Mouse (Mus musculus): ENCODE results near the gene Tmem171.

The Tmem171 gene

DNA sequence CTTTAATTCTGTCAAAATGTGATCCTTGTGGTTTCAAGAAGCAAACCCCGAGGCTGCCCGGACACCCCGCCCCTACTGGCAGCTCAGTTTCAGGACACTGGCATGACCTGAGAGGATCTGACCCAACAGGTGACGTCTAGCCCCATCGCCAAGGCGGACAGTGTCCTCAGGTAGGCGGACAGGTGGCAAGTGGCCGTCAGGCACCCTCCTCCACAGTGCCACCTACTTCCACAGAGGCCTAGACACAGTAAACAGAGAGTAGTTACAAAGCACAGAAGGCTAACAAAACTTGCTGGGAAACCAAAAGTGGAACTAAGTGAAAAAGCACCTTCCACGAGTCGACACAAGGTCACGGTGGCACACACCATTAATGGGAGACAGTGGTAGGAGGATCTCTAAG, 1.3 kb downstream of the Tmem171 start:
- DNase-seq (ENCODE audit: low read depth, low spot score) = no peak

DNA sequence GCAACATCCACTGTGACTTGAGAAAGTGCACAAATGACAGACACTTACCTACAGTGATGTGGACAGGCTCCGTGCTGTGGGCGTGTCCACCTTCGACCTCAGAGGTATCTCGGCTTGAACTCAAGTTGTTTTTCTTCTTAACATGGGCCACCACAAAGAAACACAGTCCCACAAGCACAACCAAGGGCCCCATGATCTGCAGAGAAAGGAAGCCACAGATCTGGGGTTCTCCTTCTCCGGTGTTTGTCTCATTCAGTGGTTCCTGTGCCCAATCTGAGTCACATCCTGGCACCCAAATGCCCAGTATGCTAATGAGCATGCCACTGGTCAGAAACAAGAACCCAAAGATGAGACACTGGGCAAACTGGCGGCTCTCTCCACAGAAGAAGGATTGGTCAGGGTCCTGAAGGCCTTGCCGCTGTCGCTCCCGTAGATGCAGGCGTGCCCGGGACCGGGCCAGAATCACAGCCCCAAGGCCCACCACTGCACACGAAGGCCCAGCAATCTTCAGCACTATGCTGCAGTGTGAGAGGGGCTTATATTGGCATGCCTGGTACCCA, 2.6 kb downstream of the Tmem171 start:
- no peak for DNase-seq (ENCODE audit: low read depth, low spot score)

DNA sequence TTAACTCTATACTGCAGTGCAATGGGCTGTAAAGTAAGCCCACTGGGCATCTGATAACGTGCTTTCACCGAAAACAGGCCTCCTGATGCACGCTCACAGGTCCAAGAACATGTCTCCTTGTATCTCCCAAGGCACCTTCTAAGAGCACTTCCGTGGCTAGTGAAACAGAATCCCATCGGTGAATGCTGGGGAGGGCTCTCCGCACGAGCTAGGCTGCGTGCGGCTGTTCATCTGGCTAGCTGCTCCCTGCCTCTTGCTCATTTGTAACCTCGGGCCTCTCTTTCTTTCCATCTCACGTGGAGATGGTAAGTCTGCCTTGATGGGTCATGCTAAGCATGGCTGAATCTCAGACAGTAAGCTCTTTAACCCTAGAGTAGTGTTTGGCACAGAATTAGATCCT, 3.7 kb downstream of the Tmem171 start:
- DNase-seq (ENCODE audit: low read depth, low spot score) = no peak

DNA sequence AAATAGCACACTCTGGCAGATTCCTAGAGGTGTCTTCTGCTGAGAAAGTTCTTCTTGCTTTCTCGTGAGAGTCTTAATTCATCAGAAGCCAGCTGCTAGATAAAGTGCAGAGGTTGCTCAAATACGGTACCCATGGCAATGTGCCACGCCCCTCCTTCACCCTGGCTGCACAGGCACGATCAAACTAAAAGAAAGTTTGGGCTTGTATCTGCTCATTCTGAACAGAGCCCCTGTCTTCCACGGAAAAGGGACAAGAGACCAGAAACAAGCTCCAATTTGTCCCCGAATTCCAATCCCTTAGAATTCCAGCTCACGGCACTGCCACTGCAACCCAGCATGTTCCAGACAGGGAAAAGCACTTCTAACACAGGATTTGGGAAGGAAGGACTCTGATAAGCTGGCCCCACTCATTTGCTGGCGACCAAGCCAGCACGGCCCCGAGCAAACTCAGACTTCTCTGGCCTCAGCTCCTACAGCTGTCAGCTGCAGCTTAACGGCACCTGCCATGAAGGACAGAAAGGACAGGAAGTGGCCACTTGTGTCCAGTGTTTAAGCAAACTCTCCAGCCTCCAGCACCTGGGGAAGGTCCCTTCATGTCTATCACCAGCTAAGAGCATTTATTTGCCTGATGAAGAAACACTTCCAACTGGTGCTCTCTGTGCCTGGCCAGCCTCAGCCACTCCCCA, 4.9 kb downstream of the Tmem171 start:
- DNase-seq (ENCODE audit: low read depth, low spot score) = no peak

DNA sequence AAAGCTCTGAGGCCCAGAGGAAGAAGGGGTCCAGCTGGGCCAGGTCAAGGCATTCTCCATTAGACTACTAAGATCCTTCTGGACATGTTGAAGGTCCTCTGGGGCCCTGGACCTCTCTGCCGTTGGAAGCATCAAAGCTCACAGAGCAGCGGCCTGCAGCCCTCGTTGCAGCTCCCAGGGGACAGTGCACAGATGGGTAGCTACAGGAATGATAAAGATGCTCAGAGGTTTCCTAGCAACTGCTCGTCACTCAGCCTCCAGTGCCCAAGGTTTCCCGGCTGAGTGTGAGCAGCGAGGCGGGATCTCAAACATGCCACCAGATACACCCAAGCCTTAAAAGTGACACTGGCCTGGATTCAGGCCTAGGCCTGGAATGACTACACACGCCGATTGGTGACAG, 6.7 kb downstream of the Tmem171 start:
- peak; percentile 3 for DNase-seq (ENCODE audit: low read depth, low spot score)

DNA sequence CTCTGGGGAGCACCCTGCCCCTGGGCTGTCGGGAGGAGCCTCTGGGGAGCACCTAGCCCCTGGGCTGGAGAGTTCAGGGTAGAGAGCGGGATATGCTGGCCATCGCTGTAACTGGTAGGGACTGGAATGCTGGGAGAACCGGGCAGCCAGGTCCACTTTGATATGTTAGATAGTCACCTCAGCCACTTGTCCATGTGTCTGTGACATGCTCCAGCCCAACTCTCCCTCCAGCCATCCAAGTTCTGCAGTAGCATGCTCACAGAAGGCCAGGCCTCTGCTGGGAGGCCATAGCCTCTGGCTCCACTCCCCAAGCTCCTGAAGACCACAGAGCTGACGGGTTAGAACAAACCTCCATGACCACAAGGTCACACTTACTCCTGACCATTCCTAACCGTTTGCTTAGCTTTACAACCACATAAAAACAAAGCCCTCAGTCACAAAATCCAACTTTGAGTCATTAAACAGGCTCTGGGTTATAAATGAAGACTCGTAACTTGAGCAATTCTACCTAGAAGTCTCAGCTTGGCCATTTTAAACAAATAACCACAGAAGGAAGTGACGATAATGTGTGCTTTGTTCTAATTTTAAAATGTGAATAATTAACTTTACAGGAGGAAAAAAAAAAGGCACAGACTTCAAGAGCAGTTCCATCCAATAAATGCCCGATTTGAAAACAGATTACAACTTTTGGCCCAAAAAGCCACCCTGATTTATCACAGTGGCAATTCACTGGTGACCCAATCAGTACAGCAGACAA, 10.3 kb downstream of the Tmem171 start:
- no peak for DNase-seq (ENCODE audit: low read depth, low spot score)

DNA sequence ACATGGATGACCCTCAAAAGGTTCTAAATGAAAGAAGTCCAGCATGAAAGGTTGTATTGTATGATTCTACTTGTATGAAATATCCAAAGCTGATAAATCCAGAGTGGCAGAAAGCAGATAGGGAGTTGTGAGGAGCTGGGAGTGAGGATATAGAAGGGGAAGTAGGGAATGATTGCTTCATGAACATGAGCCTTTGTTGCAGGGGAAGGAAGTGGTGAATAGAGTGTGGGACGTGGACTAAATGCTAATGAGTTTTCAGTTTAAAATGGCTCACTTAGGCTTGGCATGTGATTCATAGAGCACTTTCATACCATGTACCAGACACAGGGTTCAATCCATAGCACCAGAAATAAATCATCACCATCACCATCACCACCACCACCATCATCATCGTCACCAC, 11.2 kb downstream of the Tmem171 start:
- DNase-seq (ENCODE audit: low read depth, low spot score) = no peak

DNA sequence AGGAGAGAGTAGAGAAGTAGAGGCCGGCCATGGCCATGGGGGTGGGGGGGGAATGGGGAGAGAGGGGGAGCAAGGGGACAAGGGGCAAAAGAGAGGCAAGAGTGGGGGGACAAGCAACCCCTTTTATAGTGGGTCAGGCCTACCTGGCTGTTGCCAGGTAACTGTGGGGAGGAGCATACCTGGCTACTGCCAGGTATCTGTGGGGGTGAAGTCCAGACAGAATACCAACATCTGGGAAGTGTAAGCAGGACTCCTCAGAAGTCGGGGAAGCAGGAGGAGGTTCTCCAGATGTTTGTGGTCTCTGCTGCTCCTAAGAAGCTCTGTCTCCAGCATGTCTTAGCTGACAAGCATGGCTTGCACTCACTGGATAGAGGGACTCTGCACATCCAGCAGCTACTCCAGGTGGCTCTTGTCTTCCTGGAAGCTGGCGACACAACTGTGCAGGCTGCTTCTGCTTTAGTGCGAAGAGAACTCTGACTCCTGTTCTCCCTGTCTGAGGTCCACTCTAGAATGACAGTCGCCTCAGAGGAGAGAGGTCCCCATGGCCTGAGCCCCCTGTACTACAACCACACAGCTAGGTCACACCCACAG, 14.1 kb downstream of the Tmem171 start:
- no peak for DNase-seq (ENCODE audit: low read depth, low spot score)

DNA sequence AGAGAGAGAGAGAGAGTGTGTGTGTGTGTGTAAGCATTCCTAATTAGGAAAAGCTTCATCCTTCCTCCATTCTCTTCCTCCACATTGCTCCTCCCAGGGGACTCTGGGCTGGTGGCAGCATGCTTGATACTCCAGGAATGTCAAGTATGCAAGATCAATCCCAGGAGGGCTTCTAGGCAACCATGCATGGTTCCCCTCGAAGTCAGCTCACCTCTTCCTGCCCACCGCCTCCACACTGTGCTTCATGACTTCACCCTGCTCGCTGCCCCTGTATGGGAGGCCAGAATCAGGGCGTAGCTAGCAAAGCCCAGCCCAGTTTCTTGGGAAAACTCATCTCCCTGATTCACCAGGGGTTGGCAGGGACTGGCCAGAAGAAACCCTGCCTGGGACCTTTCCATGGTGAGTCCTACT, 15.0 kb downstream of the Tmem171 start:
- DNase-seq (ENCODE audit: low read depth, low spot score) = no peak

DNA sequence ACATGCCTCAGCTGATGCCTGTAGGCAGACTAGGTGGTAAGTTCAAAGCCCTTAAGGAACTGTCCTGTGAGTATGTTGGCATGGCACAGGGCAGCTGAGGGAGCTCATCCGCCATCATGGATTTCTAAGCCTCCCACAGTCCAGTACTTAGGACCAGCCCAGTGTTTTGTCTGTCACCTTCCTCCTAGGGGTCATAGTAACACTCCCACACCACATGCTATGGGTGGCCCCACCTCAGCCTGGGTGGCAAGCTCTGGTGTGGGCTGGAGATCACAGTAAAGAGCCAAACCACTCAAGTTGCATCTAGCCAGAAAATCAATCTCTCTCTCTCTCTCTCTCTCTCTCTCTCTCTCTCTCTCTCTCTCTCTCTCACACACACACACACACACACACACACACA, 15.4 kb downstream of the Tmem171 start:
- DNase-seq (ENCODE audit: low read depth, low spot score) = no peak

DNA sequence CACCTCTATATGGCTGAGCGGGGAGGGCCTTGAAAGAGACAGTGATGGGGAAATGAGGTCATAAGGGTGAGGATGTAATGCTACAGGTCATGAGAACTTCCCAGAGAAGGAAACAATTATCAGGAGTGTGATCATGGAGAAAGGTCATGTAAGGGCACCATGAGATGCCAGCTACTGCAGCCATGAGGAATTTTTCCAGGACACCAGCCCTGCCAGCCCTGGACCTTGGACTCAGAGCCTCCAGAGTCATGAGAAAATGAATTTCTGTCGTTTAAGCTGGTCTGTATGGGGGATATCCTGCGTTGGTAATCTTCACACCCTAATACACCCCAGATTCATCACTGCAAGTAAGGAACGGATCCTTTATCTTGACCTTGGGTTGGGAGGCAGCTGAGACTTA, 20.7 kb downstream of the Tmem171 start:
- no peak for DNase-seq (ENCODE audit: low read depth, low spot score)

DNA sequence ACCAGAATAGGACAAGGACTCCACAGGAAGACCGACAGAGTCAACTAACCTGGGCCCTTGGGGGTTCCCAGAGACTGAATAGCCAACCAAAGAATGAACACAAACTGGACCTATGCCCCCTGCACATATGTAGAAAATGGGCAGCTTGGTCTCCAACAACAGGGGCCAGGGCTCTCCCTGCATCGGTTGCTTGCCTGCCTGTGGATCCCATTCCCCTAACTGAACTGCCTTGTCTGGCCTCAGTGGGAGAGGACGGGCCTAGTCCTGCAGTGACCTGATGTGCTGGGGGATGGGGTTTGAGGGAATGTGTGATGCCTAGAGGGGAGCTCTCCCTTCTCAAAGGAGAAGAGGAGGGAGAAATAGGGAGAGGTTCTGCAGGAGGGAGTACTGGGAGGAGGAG, 25.3 kb downstream of the Tmem171 start:
- DNase-seq (ENCODE audit: low read depth, low spot score) = no peak

DNA sequence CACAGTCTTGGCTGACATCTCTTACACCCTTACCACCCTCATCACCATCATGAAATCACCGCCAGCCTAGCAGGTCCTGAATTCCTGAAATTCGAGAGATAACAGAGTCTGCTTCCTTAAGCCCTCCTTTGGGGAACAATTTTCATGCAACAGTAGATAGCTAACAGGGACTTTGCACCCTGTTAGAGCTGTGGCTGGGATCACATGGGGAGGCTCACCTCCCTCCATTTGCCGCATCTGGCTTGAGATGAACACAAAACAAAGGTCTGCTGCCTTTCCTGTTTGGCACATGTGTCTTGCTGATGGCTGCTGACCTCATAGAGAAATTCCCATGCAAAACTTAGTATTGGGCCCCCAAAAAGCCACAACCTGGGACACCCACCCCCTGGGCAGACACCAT, 27.3 kb downstream of the Tmem171 start:
- DNase-seq (ENCODE audit: low read depth, low spot score) = no peak

DNA sequence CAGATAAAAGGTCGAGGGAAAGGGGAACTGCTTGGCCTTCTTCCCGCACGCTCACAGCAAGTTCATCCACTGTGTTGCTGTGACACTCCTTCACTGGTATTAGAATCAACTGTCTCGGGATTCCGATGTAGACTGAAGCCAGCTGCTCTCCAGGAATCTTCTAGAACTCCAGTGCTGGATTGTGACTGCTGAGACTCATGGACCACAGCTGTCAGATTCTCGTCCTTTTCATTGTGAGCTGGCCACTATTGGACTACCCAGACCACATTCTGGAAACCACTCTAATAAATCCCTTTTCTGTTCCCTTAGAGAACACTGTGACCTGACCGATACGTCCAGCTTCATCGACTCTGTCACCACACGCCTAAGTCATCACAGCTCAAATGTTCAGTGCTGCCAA, 29.4 kb downstream of the Tmem171 start:
- DNase-seq (ENCODE audit: low read depth, low spot score) = no peak

DNA sequence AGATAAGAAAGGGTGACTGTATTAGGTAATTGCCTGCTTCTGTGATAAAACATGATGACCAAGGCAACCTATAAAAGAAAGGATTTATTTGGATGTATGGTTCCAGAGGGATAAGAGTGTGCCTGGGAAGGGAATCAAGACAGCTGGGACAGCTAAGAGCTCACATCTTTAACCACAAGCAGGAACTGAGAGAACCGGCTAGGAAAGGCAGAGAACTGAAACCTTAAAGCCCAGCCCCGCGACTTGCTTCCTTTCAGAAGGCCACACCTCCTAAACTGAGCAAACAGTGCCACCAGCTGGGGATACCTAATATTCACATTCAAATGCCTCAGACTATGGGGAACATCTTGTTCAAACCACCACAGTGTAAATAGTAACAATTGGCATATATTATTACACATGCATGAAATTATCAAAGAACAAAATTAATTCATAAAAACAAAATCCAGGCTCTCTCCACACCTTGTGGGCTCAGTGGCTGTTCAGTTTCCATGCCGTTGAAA, 32.4 kb downstream of the Tmem171 start:
- DNase-seq (ENCODE audit: low read depth, low spot score) = no peak

DNA sequence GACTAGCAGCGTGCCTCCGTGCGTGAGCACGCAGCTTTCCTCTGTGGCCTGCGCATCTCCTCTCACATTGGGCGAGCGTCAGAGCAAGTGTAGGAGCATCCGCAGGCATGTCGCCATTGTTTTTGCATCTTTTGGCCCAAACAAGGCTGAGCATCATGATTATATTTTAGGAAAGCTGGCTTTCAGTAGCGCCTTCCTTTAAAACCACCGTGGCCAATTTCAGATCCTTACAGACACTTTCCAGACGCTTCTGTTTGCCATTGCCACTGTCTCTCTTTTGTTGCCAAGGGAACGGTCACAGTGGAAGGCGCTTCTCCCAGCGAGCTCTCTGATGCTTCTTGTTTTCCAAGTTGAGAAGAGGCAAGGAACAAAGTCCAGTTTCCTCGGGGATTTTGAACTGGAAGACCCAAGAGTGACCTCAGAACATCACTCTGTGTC, 38.6 kb downstream of the Tmem171 start:
- DNase-seq (ENCODE audit: low read depth, low spot score) = peak; percentile 45

DNA sequence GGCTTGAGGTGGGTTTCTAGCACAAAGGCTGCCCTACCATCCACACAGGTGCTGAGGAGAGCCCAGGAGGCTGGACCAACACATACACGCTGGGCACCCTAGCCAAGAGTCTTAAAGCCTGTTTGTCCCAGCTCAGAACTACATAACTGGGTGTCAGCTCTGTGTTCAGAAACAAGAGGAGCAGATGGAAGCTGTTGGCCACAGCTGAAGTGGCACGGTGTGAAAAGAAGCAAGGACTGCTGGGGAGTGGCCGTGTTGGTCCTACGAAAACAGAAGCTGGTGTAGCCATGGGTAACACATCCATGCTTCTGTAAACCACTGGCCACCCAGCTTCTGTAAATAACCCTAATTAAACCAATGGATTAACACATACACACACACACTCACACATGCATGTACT, 39.3 kb downstream of the Tmem171 start:
- no peak for DNase-seq (ENCODE audit: low read depth, low spot score)

DNA sequence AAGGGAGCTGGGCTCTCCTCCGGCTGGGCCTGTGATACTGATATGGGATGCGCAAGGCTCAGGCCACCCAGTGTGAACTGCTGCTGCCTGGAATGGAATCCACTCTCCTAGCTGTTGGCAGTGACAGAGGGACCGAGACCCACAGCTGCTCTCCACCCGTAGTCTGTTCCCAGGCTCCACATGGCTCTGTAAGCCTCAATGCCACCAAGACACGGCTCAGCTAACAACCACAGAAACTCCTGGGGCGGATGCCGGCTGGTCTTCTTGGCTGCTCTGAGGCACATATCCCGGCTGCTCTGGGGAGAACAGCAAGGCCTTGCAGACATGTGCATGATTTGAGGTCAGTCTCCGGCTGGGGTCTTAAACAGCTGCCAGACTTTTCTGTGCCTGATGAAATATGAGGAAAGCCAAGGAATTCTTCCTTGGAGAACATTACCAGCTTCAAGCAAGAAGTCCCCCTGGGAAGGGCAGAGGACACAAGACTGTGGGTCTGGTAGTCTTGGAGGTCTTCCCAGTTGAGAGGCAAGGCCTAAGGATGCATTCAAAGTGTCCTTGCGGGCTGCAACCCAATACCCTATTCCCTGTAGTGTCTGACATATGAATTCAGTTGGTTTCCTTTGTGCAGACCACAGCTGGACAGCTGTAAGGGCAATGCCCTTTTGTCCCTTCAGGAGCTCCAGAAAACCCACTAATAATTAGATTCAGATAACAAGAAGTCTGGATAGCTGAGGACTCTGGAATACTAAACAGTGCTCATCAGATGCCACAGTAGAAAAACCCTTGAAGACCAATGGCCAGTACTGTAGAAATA, 40.3 kb downstream of the Tmem171 start:
- DNase-seq (ENCODE audit: low read depth, low spot score) = no peak

DNA sequence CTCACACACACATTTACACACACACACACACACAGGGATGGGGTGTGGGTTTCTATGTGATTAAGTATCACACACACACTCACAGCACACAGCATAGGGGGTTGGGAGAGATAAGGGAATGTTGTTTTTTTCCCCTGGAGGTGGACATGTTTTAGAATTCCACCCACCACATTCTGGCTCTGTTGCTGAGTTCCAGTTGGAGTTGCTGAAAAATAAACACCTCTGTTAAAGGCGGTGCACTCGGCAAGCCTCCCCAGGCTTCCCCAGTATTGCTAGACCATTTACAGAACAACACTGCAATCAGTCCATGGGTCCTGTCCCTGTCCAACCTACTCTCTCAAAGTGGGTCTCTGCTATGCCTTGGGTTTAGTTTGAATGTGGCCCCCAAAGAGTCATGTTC, 42.4 kb downstream of the Tmem171 start:
- no peak for DNase-seq (ENCODE audit: low read depth, low spot score)

DNA sequence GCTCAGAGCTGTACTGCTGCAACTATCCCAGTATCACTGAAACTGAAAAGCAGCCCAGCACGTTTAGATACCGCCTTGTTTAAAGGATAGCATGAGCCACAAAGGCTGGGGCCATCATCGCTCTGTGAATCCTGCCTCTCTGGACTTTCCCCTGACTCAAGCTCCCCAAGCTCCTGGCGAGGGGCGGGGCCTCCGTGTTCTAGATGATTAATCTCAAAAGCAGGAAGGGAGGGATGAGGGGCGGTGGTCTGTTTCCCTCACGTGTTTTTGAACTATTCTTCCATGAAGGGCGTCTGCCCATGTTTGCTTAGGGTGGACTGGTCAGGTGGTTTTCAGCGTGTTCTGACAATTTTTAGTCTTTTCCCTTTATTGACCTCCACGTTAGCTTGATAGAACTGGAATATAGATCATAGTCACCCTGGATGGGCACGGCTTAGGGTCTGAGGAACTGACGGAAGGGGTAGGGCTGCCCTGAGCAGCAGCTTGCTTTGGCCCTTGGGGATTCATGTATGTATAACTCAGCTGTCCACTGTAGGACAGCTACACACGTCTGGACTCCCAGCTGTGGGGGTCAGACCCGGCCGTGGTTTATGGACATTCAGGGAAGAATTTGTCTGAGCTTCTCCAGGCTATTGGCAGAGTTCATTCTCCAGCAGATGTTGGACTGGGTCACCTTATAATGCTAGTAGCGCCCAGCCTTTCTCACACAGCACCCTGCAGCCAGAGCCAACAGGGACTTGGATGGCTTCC, 43.2 kb downstream of the Tmem171 start:
- DNase-seq (ENCODE audit: low read depth, low spot score) = no peak

Data from brain, embryonic 18.5 days (tissue).